Mouse (Mus musculus): ENCODE results near the gene Frmd4b. TPM values are rescaled to one million over a fixed set of nuclear protein-coding genes. Genes with fewer than 3 reads are reported as not detected.

The Frmd4b gene
- polyA plus RNA-seq, 1 experiment from 2014 or later, result 13.5 TPM

DNA sequence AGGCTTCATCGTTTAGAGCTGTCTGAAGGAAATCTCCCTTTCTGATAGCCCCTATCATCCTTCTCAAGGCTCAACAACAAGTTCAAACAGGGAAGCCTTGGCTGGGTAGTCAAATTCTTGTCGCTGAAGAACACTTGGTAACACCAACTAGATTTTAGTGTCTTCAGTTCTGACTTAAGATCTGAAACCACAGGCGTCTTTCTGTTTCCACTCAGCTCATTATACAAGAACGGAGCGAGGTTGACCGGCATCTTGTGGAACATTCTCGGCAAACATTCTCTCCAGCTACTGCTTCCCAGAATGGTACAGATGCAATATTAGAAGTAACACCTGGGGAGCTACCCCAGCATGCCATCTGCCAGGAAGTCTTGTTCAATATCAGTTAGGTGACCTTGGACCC lies 28.3 kb downstream of the Frmd4b start:
- Histone ChIP-seq H3K9ac (ENCODE audit: low read length) (no peak overlapping the region), H3K4me1 (ENCODE audit: control insufficient read depth, insufficient read depth, low read length) (peaks cover 4% of the 10 kb centered on the region; the same call in 1 of the 2 replicates), H3K36me3 (ENCODE audit: control insufficient read depth, insufficient read depth) (no peaks in the 10 kb centered on the region), H3K4me2 (ENCODE audit: low read depth, low read length) (no peak overlapping the region), H3K27ac (ENCODE audit: low read length) (no peak overlapping the region), H3K9me3 (replicated peaks; ENCODE audit: control insufficient read depth, low read length) (no peaks in the 10 kb centered on the region), H3K27me3 (ENCODE audit: control insufficient read depth, insufficient read depth, low read length) (no peaks in the 10 kb centered on the region), H3K4me3 (ENCODE audit: low read length) (no peak overlapping the region)
- WGBS, result 81% methylated on average over 7 of the region's 7 CpGs
- no peak for ATAC-seq (replicated peaks; ENCODE audit: extremely low read depth, insufficient read depth, low FRiP score)

- H3K9me3 ChIP-seq (replicated peaks; ENCODE audit: control insufficient read depth, low read length), result no peaks in the 10 kb centered on the region
- no peak for ATAC-seq (replicated peaks; ENCODE audit: extremely low read depth, insufficient read depth, low FRiP score)
These were observed 30.7 kb downstream of the Frmd4b start for GRCm38 (mm10) chr6:97586606-97587005.

GRCm38 (mm10) chr6:97586024-97586423 lies 31.3 kb downstream of the Frmd4b start:
- no peak overlapping the region for H3K4me2 ChIP-seq (ENCODE audit: low read depth, low read length)
- no peaks in the 10 kb centered on the region for H3K9me3 ChIP-seq (replicated peaks; ENCODE audit: control insufficient read depth, low read length)
- no peak overlapping the region for H3K9ac ChIP-seq (ENCODE audit: low read length)
- 40% methylated on average over 8 of the region's 8 CpGs for WGBS
- no peak overlapping the region for H3K4me3 ChIP-seq (ENCODE audit: low read length)
- H3K36me3 ChIP-seq (ENCODE audit: control insufficient read depth, insufficient read depth), result no peaks in the 10 kb centered on the region
- no peak overlapping the region for H3K27ac ChIP-seq (ENCODE audit: low read length)
- ATAC-seq (replicated peaks; ENCODE audit: extremely low read depth, insufficient read depth, low FRiP score), result no peak
- H3K4me1 ChIP-seq (ENCODE audit: control insufficient read depth, insufficient read depth, low read length), result peaks cover 6% of the 10 kb centered on the region
- no peaks in the 10 kb centered on the region for H3K27me3 ChIP-seq (ENCODE audit: control insufficient read depth, insufficient read depth, low read length)

More at GRCm38 (mm10) chr6:97586606-97587005, 30.7 kb downstream of the Frmd4b start:
- peaks cover 6% of the 10 kb centered on the region for H3K4me1 ChIP-seq (ENCODE audit: control insufficient read depth, insufficient read depth, low read length)
- no peak overlapping the region for H3K4me3 ChIP-seq (ENCODE audit: low read length)
- no peaks in the 10 kb centered on the region for H3K36me3 ChIP-seq (ENCODE audit: control insufficient read depth, insufficient read depth)
- H3K27me3 ChIP-seq (ENCODE audit: control insufficient read depth, insufficient read depth, low read length), result no peaks in the 10 kb centered on the region
- no peak overlapping the region for H3K9ac ChIP-seq (ENCODE audit: low read length)
- H3K27ac ChIP-seq (ENCODE audit: low read length), result no peak overlapping the region
- H3K4me2 ChIP-seq (ENCODE audit: low read depth, low read length), result no peak overlapping the region

DNA sequence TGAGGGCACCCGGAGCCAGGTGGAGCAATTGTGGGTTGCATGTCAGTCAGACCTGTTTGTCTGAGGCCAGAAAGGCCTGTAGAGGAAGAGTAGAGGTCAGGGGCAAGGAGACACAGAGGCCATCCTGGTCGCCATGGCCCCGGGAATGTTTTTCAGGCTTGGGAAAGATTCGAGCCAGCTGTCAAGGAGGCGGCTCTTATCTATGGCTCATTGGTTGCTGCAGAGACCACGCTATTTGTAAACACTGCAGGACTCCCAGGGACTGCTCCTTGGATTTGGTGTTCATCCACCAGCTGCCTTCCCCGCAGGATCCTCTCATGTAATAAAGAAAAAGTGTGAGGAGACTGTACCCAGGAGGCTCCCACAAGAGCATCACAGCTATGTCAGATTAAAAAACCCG lies 34.6 kb downstream of the Frmd4b start:
- Histone ChIP-seq H3K4me1 (ENCODE audit: control insufficient read depth, insufficient read depth, low read length) (peaks cover 6% of the 10 kb centered on the region), H3K4me2 (ENCODE audit: low read depth, low read length) (no peak overlapping the region), H3K27ac (ENCODE audit: low read length) (no peak overlapping the region), H3K9me3 (replicated peaks; ENCODE audit: control insufficient read depth, low read length) (no peaks in the 10 kb centered on the region), H3K36me3 (ENCODE audit: control insufficient read depth, insufficient read depth) (no peaks in the 10 kb centered on the region), H3K9ac (ENCODE audit: low read length) (no peak overlapping the region), H3K4me3 (ENCODE audit: low read length) (no peak overlapping the region), H3K27me3 (ENCODE audit: control insufficient read depth, insufficient read depth, low read length) (no peaks in the 10 kb centered on the region)
- ATAC-seq (replicated peaks; ENCODE audit: extremely low read depth, insufficient read depth, low FRiP score), result no peak
- WGBS, result 31% methylated on average over 8 of the region's 8 CpGs

GRCm38 (mm10) chr6:97581941-97582340 lies 35.4 kb downstream of the Frmd4b start:
- H3K27ac ChIP-seq (ENCODE audit: low read length), result no peak overlapping the region
- no peak overlapping the region for H3K4me2 ChIP-seq (ENCODE audit: low read depth, low read length)
- H3K4me3 ChIP-seq (ENCODE audit: low read length), result no peak overlapping the region
- H3K9ac ChIP-seq (ENCODE audit: low read length), result no peak overlapping the region
- H3K36me3 ChIP-seq (ENCODE audit: control insufficient read depth, insufficient read depth), result no peaks in the 10 kb centered on the region
- WGBS, result 80% methylated on average over 7 of the region's 7 CpGs
- no peaks in the 10 kb centered on the region for H3K27me3 ChIP-seq (ENCODE audit: control insufficient read depth, insufficient read depth, low read length)
- H3K9me3 ChIP-seq (replicated peaks; ENCODE audit: control insufficient read depth, low read length), result no peaks in the 10 kb centered on the region
- no peak for ATAC-seq (replicated peaks; ENCODE audit: extremely low read depth, insufficient read depth, low FRiP score)
- H3K4me1 ChIP-seq (ENCODE audit: control insufficient read depth, insufficient read depth, low read length), result peaks cover 6% of the 10 kb centered on the region

DNA sequence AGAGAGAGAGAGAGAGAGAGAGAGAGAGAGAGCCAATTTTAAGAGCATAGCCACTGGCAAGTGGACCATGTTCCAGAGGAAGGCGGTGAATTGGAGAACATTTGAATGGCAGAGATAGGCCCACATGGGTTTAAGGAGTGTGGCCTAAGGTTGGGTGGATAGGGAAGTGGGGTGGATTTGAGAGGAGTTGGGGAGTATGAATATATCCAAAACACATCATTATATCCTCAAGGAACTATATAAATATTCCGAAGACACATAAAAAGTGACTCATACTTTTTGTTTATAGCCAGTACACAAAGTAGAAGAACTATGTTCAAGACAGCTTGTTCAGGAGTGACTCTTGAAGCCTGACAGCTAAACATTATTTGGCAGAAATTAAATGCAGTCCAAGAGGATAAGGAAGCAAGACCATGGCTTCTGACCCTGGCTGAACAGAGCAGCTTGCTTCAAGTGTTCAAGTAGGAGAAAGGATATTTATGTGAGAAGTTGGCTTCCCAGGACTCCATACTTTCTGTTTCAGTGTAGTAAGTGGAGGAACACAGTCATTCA lies 36.8 kb downstream of the Frmd4b start:
- Histone ChIP-seq H3K9ac (ENCODE audit: low read length) (no peak overlapping the region), H3K4me2 (ENCODE audit: low read depth, low read length) (no peak overlapping the region), H3K27me3 (ENCODE audit: control insufficient read depth, insufficient read depth, low read length) (no peaks in the 10 kb centered on the region), H3K27ac (ENCODE audit: low read length) (no peak overlapping the region), H3K9me3 (replicated peaks; ENCODE audit: control insufficient read depth, low read length) (no peaks in the 10 kb centered on the region), H3K36me3 (ENCODE audit: control insufficient read depth, insufficient read depth) (no peaks in the 10 kb centered on the region), H3K4me1 (ENCODE audit: control insufficient read depth, insufficient read depth, low read length) (peaks cover 2% of the 10 kb centered on the region; the same call in 1 of the 2 replicates), H3K4me3 (ENCODE audit: low read length) (no peak overlapping the region)
- WGBS, result 91% methylated on average over 2 of the region's 2 CpGs
- ATAC-seq (replicated peaks; ENCODE audit: extremely low read depth, insufficient read depth, low FRiP score), result no peak

DNA sequence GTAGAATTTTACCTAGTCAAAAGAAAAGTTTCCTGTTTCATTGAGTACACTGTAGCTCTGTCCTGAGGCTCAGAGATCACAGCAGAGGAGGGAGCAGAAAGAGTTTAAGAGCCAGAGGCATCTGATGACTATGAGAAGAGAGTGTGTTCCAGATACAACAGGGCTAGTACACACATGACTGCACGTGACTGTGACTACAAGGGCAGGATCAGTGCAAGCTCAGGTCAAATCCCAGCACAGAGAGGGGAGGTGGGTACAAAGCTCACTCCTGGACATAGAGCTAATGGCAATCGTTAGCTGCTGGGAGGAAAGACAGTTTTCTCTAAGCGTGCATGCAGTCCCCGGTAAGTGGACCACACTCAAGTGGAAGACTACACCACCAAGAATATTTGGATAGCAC lies 37.6 kb downstream of the Frmd4b start:
- H3K4me2 ChIP-seq (ENCODE audit: low read depth, low read length), result no peak overlapping the region
- no peak for ATAC-seq (replicated peaks; ENCODE audit: extremely low read depth, insufficient read depth, low FRiP score)
- H3K9ac ChIP-seq (ENCODE audit: low read length), result no peak overlapping the region
- no peak overlapping the region for H3K4me3 ChIP-seq (ENCODE audit: low read length)
- WGBS, result 84% methylated on average over 4 of the region's 4 CpGs
- no peaks in the 10 kb centered on the region for H3K27me3 ChIP-seq (ENCODE audit: control insufficient read depth, insufficient read depth, low read length)
- no peaks in the 10 kb centered on the region for H3K36me3 ChIP-seq (ENCODE audit: control insufficient read depth, insufficient read depth)
- H3K9me3 ChIP-seq (replicated peaks; ENCODE audit: control insufficient read depth, low read length), result no peaks in the 10 kb centered on the region
- H3K4me1 ChIP-seq (ENCODE audit: control insufficient read depth, insufficient read depth, low read length), result peaks cover 2% of the 10 kb centered on the region; the same call in 1 of the 2 replicates
- no peak overlapping the region for H3K27ac ChIP-seq (ENCODE audit: low read length)

DNA sequence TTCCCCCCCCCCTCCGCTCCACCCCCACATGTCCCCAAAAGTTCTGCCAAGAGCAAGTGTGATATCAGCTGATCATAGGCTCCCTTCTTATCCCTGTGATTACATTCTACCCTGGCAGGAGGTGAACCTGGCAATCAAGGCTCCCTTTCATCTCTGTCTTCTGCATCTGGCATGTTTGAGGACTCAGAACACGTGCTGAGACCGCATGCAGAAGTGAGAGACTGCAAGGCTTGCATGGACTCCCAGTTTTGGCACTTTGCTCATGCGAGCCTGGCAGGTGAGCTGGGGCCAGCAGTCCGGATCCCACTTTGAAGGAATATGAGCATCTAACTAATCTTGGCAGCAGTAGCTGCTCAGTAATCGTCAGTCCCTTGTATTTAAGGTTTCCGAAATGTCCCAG lies 39.1 kb downstream of the Frmd4b start:
- no peaks in the 10 kb centered on the region for H3K36me3 ChIP-seq (ENCODE audit: control insufficient read depth, insufficient read depth)
- no peak overlapping the region for H3K9ac ChIP-seq (ENCODE audit: low read length)
- no peak overlapping the region for H3K4me2 ChIP-seq (ENCODE audit: low read depth, low read length)
- peaks cover 2% of the 10 kb centered on the region; the same call in 1 of the 2 replicates for H3K4me1 ChIP-seq (ENCODE audit: control insufficient read depth, insufficient read depth, low read length)
- no peak overlapping the region for H3K27ac ChIP-seq (ENCODE audit: low read length)
- H3K27me3 ChIP-seq (ENCODE audit: control insufficient read depth, insufficient read depth, low read length), result no peaks in the 10 kb centered on the region
- no peaks in the 10 kb centered on the region for H3K9me3 ChIP-seq (replicated peaks; ENCODE audit: control insufficient read depth, low read length)
- WGBS, result 75% methylated on average over 7 of the region's 7 CpGs
- no peak overlapping the region for H3K4me3 ChIP-seq (ENCODE audit: low read length)
- no peak for ATAC-seq (replicated peaks; ENCODE audit: extremely low read depth, insufficient read depth, low FRiP score)

- H3K4me2 ChIP-seq (ENCODE audit: low read depth, low read length), result no peak overlapping the region
- no peak overlapping the region for H3K4me3 ChIP-seq (ENCODE audit: low read length)
- H3K36me3 ChIP-seq (ENCODE audit: control insufficient read depth, insufficient read depth), result no peaks in the 10 kb centered on the region
- no peaks in the 10 kb centered on the region for H3K27me3 ChIP-seq (ENCODE audit: control insufficient read depth, insufficient read depth, low read length)
- no peaks in the 10 kb centered on the region for H3K4me1 ChIP-seq (ENCODE audit: control insufficient read depth, insufficient read depth, low read length)
- ATAC-seq (replicated peaks; ENCODE audit: extremely low read depth, insufficient read depth, low FRiP score), result no peak
- no peak overlapping the region for H3K9ac ChIP-seq (ENCODE audit: low read length)
- H3K9me3 ChIP-seq (replicated peaks; ENCODE audit: control insufficient read depth, low read length), result no peaks in the 10 kb centered on the region
- H3K27ac ChIP-seq (ENCODE audit: low read length), result no peak overlapping the region
- WGBS, result 81% methylated on average over 4 of the region's 4 CpGs
These were observed 40.0 kb downstream of the Frmd4b start for GRCm38 (mm10) chr6:97577349-97577748.
